Mouse (Mus musculus) embryonic fibroblast, embryonic 13.5 days (primary cell): ENCODE results near the gene Gm42906. TPM values are rescaled to one million over a fixed set of nuclear protein-coding genes. Genes with fewer than 3 reads are reported as not detected.

Experiments used
- H3K27ac ChIP-seq: 2 replicates; pipeline ENCODE4 v1.5.1; 2012; ENCODE audit warnings: low read length, control low read depth, inconsistent platforms; ENCODE audit not compliant: insufficient read depth
- H3K4me1 ChIP-seq: 2 replicates; pipeline ENCODE4 v1.6.1; 2011; ENCODE audit warnings: low read length; ENCODE audit not compliant: control insufficient read depth, insufficient read depth
- H3K4me3 ChIP-seq: 2 replicates; pipeline ENCODE4 v1.5.1; 2011; ENCODE audit warnings: mild to moderate bottlenecking, control low read depth, low read length; ENCODE audit not compliant: insufficient read depth
- CTCF ChIP-seq: IDR thresholded peaks from 2 replicates; pipeline ENCODE4 v1.5.1; 2011; ENCODE audit warnings: mild to moderate bottlenecking, control low read depth, low read length, moderate library complexity, borderline replicate concordance; ENCODE audit not compliant: insufficient read depth
- POLR2A ChIP-seq: IDR thresholded peaks from 2 replicates; pipeline ENCODE4 v1.6.1; 2011; ENCODE audit warnings: low read depth, mild to moderate bottlenecking, control low read depth, low read length, moderate library complexity
- polyA plus RNA-seq: library from polyadenylated mRNA; stranded (reverse); fragments of >200 nt; gene quantifications from 2 replicates; pipeline ENCODE4 v1.2.4, GENCODE M21; 2011; ENCODE audit warnings: low read depth; ENCODE audit not compliant: missing spikeins, insufficient read length

The Gm42906 gene
- polyA plus RNA-seq, 1 experiment: not detected

- no peak overlapping the region for H3K27ac ChIP-seq
- no peaks in the 10 kb centered on the region for H3K4me1 ChIP-seq
- H3K4me3 ChIP-seq: no peak overlapping the region
- TF ChIP-seq CTCF (no peak), POLR2A (no peak)
Observed at GRCm38 (mm10) chr5:151020031-151020820, 407.7 kb downstream of the Gm42906 start.

GRCm38 (mm10) chr5:151018959-151019358 lies 409.0 kb downstream of the Gm42906 start:
- H3K4me1 ChIP-seq: no peaks in the 10 kb centered on the region
- TF ChIP-seq POLR2A (no peak), CTCF (no peak)
- no peak overlapping the region for H3K4me3 ChIP-seq
- no peak overlapping the region for H3K27ac ChIP-seq

DNA sequence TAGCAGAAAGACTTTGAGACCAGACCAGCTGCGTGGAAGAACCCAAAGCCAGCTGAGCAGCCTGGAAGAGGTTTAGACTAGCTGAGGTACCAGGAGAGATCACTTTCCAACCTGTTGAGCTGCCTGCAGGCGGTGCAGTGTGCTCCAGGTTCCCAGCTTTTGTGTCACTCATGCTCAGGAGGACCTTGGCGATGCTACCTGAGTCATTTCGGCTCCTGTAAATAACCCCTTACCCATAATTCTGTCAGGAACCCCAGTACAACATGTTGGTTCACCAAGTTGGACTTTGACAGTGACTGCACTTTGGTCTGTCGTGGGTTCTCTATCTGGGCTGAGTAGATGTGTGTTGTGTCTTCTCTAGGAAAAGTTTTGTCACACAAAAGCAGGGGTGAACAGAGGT lies 409.5 kb downstream of the Gm42906 start:
- Histone ChIP-seq H3K4me3 (no peak overlapping the region), H3K4me1 (no peaks in the 10 kb centered on the region), H3K27ac (no peak overlapping the region)
- TF ChIP-seq POLR2A: no peak
- TF ChIP-seq CTCF: no peak

Other genes starting within 250 kb of the Gm42906 start
- gene Stard13, start 194.3 kb downstream of the Gm42906 start, polyA plus RNA-seq: 19.1 and 26.6 TPM in 2 replicates
- not detected in 2 replicates for gene Vmn2r18, start 177.9 kb upstream of the Gm42906 start, polyA plus RNA-seq
- gene Rfc3, start 223.1 kb upstream of the Gm42906 start, polyA plus RNA-seq: 25.6 and 37.9 TPM in 2 replicates